Mouse (Mus musculus): ENCODE measurements around the gene Dgat2.

Dgat2 gene

DNA sequence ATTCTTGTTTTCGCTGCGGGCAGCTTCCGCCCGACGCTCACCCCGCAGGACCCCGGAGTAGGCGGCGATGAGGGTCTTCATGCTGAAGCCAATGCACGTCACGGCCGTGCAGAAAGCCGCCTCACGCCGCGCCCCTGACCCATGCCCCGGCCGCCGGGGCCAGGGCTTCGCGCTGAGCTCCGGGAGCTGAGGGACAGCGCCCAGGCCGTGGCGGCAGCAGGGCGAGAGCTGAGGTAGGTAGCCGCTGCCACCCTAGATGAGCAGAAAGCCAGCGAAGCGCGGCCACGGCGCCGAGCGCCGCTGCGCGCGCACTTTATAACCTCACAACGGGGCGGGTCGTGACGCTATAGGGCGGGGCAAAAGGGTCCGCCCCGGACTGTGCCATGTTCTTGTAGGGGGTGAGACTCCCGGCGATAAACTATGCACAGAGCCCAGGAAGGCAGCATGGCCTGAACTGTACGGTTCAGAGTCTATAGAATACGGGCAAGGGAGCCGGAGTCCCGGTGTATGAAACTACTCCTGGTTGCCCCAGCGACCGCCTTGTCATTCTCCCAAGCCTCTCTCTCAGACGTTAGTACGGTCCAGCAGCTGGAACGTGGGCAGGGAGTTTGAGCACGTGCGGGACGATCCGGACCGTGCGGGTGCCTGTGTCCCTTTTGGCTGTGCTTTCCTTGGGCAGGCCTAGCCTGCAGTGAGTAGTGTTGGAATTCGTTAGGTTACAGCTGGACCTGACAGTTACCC lies at the start of gene Dgat2:
Gene Dgat2, minus strand, starts transcription at position 288 of the 741 bp plus-strand sequence.
- DNase-seq (ENCODE audit: low spot score) = peak; percentile 94

DNA sequence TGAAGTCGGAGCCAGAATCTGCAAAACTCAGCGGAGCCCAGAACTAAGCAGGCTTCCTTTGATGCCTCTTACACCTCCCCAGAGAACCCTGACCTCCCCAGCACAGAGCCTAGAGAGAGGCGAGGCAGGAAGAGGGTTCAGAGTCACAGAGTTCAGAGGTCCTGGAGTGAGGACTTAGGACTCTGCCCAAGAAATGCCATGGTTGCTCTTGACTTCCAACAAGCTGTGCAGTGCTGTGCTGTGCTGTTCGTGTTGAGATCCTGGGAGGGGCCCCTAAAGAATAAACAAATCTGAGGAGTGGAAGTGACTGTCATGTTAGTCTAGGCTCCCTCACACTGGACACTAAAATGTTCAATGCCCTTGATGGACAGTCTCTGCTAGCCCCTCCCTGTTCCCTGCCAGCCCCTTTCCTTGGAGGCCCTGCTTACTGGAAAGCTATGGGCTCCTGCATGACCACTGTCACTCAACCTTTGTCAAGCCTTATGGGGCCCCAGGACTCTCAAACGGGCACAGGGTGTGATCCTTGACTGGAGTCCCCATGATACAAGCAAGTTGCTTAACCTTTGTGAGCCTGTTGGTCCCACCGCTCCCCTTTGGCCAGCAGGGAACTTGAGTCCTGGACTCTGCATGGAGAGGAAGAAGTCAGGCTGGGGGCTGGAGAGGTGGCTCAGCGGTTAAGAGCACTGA lies 47.7 kb upstream of the Dgat2 start:
- no peak for DNase-seq (ENCODE audit: low spot score)

DNA sequence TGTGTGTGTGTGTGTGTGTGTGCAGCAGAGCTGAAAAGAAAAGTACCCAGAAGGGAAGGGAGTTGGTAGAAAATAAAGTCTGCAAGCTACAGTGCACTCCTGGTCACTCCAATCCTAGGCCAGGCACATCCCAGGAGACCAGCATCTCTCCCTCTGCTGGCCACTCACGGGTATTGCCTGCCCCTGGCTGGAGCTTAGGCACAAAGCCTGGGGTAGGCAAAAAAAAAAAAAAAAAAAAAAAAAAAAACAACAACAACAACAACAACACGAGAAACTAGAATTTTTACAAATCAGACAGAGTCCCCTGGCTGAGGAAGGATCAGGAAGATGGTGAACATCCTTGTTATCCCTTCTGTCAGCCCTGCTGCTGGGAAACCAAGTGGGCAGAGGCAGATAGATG lies 46.9 kb upstream of the Dgat2 start:
- DNase-seq (ENCODE audit: low spot score) = peak; percentile 40

DNA sequence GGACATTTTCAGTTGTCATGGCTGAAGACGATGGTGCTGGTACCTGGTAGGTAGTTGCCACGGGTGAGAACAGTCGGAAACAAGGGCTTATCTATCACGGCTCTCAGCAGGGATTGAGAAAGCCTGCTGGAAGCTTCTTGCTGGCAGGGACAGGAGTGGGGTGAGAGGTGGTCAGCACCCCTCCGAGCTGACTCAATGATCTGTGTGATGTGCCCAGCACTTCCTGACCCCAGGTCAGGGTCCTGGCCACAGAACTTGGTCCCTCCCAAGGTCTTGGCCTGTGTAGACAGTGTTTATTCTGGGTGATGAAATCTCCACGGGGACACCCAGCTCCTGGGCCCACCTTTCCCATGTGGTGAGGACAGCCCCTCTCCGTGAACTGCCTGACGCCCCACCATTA lies 46.3 kb upstream of the Dgat2 start:
- no peak for DNase-seq (ENCODE audit: low spot score)

DNA sequence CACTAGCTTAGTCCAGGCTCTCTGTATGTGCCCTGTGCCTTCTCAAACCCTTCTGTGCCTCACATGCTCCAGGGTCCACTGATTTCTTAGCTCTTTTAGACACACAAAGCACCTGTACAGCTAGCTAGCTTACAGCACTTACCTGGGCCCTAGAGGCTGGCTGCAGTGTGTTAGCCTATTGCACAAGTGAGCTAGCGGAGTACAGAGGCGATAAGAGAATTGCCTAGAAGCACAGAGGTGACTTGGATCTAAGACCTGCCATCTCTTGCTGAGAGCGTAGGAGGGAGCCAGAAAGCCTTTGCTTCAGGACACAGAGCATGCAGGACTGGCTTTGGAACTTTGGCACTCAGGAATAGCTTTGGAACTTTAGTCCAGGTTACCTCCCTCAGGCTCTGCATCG lies 44.7 kb upstream of the Dgat2 start:
- DNase-seq (ENCODE audit: low spot score) = no peak

DNA sequence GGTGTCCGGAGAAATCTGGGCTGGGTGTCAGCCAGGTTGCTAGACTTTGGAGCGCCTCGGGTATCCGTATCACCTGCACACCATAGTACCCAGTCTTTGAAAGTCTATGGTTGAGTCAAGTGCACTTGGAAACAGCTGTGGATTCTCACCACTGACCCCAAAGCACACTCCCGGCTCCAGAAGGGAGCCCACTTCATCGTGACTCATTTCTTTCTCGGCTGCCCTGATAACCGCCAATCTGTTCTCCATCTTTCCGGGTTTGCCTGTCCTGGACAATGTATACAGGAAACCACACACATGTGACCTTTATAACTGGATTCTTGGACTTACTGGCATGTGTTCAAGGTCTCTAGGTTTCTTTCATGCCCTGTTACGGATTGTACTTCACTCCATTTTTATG lies 44.1 kb upstream of the Dgat2 start:
- no peak for DNase-seq (ENCODE audit: low spot score)

DNA sequence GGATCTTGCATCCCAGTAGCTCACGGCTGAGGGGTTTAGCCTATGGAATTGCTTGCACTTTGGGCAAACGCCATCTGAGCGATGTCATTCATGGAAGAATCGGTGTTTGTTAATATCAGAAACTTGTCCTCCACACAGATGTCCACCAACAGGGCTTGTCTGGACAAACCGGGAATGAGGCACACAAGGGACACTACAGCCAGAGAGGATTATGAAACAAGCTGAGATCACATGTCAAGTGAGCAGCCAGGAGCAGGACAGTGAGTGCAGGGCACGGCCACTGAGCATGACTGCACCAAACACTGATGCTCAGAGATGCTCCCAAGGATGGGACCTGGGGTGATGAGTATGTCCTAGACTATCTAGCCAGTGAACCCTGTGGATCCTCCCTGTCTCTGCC lies 42.9 kb upstream of the Dgat2 start:
- DNase-seq (ENCODE audit: low spot score) = no peak

DNA sequence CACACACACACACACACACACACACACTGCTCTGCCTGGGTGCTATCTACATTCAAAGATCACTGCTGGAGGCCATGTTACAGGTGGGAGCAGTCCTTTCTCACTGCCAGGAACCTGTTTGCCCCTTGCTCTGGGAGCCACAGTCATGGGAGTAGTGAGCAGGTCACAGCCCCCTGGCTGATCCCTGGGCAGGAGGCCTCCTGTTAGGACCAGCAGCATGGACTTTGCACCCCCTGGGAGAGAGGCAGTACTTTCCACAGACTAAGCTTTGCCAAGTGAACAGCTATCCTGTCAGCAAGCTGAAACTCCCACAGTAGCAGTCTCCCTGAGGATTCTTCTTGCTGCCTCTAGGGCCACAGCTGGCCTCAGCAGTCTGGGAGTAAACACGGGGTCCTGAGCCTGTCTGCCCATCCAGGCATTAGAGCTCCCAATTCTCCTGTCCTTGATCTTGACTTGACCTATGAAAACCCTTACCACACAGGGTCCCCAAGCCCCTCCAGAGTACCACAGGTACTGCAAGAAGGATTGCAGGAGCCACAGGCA lies 42.2 kb upstream of the Dgat2 start:
- DNase-seq (ENCODE audit: low spot score) = no peak

DNA sequence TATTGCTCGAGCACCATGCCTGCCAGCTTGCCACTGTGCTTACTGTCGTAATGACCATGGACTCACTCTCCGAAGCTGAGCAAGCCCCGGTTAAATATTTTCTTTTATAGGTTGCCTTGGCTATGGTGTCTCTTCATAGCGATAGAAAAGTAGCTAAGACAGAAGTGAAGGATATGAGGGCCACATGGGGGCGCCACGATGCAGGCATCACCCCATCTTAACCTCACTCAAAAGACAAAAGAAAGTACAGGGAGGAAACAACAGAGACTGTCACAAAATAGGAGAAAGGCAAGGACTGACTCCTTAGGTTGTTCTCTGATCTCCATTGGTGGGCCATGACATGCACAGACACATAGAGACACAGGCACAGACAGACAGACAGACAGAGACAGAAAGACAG lies 41.7 kb upstream of the Dgat2 start:
- DNase-seq (ENCODE audit: low spot score) = no peak

DNA sequence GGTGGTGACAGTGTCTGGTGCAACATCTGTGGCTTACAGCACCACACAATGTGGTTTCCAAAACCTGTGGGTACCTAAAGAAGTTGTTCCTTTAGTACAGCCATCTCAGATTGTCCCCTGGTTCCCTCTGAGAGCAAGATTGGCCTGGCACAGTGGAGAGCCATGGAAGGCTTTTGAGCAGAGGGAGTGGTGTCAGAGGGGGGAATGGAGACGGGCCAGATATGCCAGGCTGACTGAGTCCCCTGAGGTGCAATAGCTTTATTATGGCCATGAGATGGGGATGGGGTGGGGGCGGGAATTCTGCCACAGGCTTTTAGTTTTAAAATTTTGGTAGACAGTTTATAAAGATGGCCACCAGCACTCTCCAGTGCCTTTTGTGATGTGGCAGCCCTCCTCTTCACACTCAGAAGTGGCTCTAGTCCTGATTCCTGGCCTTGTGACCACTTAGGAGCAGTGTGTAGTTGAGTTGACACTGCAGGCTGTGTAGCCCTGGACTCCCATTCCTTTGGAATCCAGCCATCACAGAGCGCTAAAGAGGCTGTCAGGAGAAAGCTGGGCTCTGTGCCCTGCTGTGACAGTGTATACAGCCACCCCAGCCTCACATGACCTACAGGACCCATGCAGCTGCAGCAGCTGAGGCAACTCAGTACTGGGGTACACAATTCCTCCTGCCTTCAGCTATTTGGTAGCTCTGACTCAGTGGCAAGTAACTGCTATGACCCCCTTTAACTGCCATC lies 35.0 kb upstream of the Dgat2 start:
- no peak for DNase-seq (ENCODE audit: low spot score)

DNA sequence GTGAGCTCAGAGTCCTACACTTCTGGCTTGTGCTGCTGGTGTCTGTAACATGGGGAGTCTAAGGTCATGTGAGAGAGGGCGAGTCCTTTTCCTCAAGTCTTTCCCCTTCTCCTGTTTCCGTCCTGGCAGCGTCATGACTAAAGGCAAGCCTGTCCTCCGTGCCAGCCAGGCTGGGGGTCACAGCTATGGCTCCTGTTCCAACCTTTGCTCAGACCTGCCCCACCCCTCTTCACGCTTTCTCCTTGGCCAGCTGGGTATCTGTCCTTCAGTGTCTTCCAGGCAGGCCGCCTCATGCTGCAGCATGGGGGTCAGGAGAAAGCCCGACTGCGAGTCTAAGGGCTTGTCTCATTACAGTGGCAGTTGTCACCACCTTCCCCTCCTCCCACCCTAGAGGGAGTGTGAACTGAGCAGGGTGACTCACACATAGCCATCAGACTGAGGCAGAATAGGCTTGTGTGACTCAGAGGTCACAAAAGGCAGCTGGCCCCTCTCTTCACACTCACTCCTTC lies 32.9 kb upstream of the Dgat2 start:
- DNase-seq (ENCODE audit: low spot score) = peak; percentile 35

DNA sequence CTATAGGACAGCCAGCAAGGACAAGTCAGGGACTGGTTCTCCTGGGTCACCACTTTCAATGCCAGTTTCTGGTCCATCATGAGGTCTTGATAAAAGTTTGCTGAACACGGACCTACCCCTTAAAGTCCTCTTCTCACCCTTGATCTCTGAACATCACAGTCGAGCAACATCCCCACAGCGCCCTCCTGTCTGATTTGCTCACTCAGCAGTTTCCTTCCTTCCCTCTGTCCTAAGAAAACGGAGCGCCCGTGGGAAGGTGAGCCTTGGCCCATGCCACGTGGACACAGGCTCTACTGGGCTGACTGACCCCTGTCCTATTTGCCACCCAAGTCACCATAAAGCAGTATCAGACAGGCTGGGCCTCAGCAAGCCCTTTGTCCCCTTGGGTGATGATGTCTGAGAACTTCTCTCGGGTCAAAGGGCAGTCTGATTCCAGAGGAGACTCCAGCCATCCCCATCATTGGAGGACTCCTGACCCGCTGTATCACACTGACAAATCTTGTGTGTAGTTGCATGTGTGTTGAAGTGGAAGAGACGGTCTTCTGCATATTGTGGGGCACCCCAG lies 32.2 kb upstream of the Dgat2 start:
- no peak for DNase-seq (ENCODE audit: low spot score)

DNA sequence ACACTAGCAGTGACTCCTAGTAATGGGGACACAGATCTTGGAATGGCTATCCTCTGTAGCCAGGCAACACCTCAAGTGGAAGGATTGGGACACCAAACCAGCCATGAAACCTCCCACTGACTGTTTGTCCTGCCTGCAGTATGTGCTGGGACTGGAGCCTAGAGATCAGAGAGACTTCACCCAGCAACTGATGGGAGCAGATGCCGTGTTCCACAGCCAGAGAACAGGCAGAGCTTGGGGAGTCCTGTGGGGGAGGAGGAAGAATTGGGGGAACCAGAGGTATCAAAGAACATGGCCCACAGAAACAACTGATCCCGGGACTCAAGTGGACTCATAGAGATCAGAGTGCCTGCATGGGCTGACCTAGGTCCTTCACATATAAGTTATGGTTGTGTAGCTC lies 31.2 kb upstream of the Dgat2 start:
- DNase-seq (ENCODE audit: low spot score) = no peak

DNA sequence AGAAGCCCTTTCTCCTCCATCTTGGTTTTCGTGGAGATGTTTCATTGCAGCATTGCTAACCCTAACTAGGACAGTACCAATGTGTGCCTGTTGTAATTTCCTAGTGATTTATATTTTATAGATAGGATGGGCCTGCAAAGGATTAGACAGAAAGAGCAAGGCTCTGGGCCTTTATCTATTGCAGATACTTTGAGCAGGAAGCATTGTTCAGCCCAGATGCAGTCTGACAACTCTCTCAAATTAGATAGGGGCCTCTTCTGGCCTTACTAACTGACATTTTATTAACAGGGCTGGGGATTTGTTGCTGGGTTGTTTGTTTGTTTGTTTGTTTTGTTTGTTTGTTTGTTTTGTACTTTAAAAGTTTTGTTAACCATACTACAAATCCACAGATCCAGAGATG lies 30.5 kb upstream of the Dgat2 start:
- DNase-seq (ENCODE audit: low spot score) = no peak

DNA sequence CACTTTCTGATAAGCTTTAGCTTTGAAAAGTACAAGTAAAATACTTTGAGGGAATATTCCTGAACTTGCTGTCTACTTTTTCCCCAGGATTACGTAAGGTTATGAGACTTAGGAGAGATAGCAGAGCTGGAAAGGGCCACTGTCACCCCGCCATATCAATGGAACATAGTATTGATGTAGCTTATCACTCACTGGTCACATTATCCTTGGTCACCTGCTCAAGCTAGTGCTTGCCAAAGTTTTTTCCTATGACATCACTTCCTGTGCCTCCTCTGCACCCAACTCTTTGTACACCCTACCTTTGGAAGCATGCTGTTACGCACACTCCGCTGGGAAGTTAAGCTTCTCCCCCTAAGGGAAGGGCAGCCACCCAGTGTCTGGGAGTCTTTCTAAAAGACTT lies 26.2 kb upstream of the Dgat2 start:
- DNase-seq (ENCODE audit: low spot score) = no peak

DNA sequence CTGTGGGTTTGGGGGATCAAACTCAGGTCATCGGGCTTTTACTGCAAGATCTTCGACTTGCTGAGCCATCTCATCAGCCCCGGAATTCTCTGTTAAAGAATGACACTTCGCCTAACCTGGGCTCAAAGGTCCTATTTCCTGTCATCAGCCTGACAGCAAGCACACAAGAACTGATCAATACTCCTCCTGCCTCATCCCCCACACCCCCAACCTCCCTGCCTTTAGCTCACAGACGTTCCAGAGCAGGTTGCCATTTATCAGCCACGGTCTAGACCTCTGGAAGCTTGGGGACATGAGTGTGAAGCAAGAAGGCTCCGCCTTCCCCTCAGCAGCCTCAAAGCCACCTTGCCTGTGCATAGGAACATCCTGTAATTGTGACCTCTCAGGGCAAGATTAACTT lies 23.8 kb upstream of the Dgat2 start:
- DNase-seq (ENCODE audit: low spot score) = no peak

DNA sequence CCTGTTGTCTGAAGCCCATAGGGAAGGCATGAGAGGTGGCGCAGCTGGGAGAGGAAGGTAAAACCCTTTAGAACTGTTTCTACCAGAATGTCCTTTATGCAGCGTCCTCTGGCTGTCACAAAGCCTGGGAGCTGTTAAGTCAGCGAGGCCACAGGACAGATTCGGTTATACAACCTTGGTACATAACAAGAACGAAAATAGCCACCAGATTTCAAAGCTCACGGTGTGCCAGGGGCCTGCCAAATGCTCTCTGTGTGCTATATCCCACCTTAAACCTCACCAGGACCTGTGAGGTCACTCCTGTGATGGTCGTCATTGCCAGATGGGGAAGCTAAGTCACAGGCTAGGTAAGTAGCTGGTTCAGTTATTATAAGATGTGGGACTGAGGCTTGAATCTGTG lies 19.6 kb upstream of the Dgat2 start:
- no peak for DNase-seq (ENCODE audit: low spot score)

DNA sequence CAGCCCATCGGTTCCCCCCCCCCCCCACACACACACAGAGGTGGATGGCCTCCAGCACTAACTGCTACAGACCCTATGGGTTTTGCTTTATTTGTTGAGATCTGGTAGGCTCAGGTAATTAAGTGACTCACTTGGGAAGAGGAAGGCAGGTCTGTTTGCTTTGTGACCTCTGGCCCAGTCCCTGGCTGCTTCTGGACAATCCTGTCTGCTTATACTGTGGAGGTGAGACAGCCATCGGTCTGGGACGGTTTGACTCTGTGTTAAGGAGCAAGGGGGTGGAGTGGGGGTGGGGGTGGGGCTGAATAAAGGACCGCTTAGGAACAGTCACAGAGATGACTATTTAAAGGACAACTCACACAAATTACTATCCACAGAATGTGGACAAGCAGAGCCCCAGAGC lies 17.8 kb upstream of the Dgat2 start:
- DNase-seq (ENCODE audit: low spot score) = no peak

DNA sequence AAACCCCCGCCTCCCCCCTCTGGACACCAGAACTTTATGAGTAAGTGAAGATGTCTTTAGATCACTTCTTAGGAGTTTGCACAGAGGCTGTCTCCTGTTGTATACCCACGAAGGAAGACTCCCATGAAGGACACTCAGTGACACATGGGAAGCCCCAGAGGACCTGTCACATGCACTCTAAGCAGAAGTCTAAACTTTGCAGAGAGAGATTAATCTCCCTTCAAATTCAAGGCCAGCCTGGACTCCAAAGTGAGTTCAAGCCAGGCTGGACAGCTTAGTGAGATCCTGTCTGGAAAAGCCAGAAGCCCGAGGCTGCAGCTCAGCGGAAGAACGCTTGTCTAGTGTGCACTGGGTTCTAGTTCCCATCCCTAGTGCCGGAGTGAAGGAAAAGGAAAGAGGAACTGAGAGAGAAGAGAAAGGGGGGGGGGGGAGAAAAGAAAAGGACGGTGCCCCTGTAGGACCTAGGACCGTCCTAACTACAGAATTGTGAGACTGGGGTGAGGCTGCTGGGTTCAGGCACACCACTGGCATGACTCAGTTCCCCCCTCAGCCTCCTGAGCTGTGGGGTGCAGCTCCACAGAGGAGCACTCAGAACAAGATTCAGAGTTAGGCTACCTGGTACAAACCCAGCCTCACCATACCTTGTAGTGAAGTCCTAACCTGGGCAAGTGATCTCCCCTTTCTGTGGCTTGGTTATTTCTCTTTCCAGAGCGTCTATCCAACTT lies 17.1 kb upstream of the Dgat2 start:
- no peak for DNase-seq (ENCODE audit: low spot score)

DNA sequence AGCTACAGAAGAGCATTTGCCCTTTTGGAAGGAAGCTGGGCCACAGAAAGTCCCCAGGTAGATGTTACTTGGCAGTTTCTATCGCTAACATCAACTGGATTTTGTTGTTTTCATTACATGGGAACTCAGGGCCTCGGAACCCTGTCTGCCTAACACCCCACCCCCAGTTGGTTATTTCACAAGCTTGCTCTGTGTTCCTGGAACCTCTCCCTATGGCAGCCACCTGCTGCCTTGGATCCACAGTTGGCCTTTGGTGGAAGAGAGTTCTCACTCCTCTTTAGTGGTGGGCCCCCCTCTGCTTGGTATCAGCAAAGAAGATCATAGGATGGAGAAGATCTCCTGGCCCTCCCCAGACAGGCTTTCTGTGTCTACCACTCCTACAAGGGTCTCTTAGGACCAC lies 16.3 kb upstream of the Dgat2 start:
- no peak for DNase-seq (ENCODE audit: low spot score)

DNA sequence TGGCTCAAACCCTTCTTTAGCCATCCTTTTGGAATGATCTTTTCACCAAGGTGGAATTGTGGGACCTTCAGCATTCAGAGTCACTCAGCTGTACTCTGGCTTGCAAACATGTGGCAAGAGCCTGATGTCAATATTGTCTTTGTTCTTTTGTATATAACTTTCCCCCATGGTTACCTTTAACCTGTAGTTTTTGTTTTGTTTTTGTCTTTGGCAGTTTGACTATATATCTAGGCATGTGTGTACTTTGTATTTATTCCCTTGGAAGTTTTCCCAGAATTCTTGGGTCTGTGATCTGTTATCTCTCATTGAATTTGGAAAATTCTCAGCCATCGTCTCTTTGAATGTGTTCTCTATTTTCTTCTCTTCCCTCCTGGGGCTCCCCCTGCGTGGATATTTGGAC lies 12.0 kb upstream of the Dgat2 start:
- no peak for DNase-seq (ENCODE audit: low spot score)

DNA sequence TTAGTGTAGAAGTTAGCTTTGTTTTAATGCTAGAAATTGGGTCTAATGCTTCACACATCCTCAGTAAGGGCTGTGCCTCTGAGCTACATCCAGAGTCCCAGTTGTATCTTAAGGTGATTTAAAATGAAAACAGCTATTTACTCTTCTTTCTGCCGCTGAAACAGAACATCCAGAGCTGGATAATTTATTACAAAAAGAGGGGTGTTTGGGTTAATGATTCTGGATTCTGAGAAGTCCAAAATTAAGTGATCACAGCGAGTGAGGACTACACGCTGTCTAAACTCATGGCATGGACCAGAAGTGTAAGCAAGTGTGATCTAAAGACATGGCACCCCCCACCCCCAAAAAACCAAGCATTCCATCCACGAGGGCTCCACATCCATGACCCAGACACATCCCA lies 11.4 kb upstream of the Dgat2 start:
- DNase-seq (ENCODE audit: low spot score) = no peak
